Mouse (Mus musculus): Measurements from ENCODE around the gene Plce1.

GRCm38 (mm10) chr19:38796546-38796945 lies 315.6 kb downstream of the Plce1 start:
- no peak for TF ChIP-seq CTCF (IDR thresholded peaks at IDR 0.05; ENCODE audit: low read depth, low read length)
- TF ChIP-seq POLR2A (IDR thresholded peaks at IDR 0.05; ENCODE audit: borderline replicate concordance, low read depth, low read length): no peak
